Mouse (Mus musculus) liver, postnatal 0 days (tissue): Measurements from ENCODE around the gene Atf4. TPM values are rescaled to one million over a fixed set of nuclear protein-coding genes. Genes with fewer than 3 reads are reported as not detected.

Experiments used
- ATAC-seq: fragments of 200-750 bp; cut with Nextera tagmentation; 2 replicates; pipeline ENCODE4 v1.8.0; 2017; ENCODE audit warnings: mild to moderate bottlenecking, moderate library complexity
- DNase-seq: peaks from one replicate; pipeline ENCODE4 v3.0.0-alpha.2; 2016
- H3K27ac ChIP-seq: fragments of 300-500 bp; sonication (generic); 2 replicates; pipeline ENCODE4 v1.5.1; 2014; ENCODE audit warnings: antibody characterized with exemption, moderate library complexity, mild to moderate bottlenecking, low read depth
- H3K27me3 ChIP-seq: fragments of 300-500 bp; sonication (generic); 2 replicates; pipeline ENCODE4 v1.6.1; 2014; ENCODE audit warnings: low read length, control low read depth, mixed read lengths; ENCODE audit not compliant: insufficient read depth
- H3K36me3 ChIP-seq: fragments of 300-500 bp; sonication (generic); replicated peaks from 2 replicates; pipeline ENCODE4 v1.6.1; 2014; ENCODE audit warnings: mild to moderate bottlenecking, control low read depth, low read length, moderate library complexity, mixed read lengths; ENCODE audit not compliant: insufficient read depth
- H3K4me1 ChIP-seq: fragments of 300-500 bp; sonication (generic); 2 replicates; pipeline ENCODE4 v1.6.1; 2014; ENCODE audit warnings: antibody characterized with exemption, mild to moderate bottlenecking, control low read depth; ENCODE audit not compliant: insufficient read depth
- H3K4me2 ChIP-seq: fragments of 300-500 bp; sonication (generic); 2 replicates; pipeline ENCODE4 v1.6.1; 2014; ENCODE audit warnings: low read depth, mild to moderate bottlenecking, low read length, moderate library complexity, mixed read lengths
- H3K4me3 ChIP-seq: fragments of 300-500 bp; sonication (generic); 2 replicates; pipeline ENCODE4 v1.5.1; 2014; ENCODE audit warnings: low read depth, low read length
- H3K9ac ChIP-seq: fragments of 300-500 bp; sonication (generic); replicated peaks from 2 replicates; pipeline ENCODE4 v1.6.1; 2014; ENCODE audit warnings: mild to moderate bottlenecking, moderate library complexity
- H3K9me3 ChIP-seq: fragments of 300-500 bp; sonication (generic); 2 replicates; pipeline ENCODE4 v1.6.1; 2016; ENCODE audit warnings: mild to moderate bottlenecking, control low read depth, low read length, mixed read lengths
- CTCF ChIP-seq: sonication (generic); IDR thresholded peaks from 2 replicates; pipeline ENCODE4 v1.5.1; 2016; ENCODE audit warnings: antibody characterized with exemption, low read depth
- EP300 ChIP-seq: IDR thresholded peaks from 2 replicates; pipeline ENCODE4 v1.6.1; 2016; ENCODE audit warnings: antibody characterized with exemption, low read depth, mild to moderate bottlenecking
- WGBS: fragments of 180-500 bp; shearing (Covaris S2); extraction: QIAGEN DNeasy Blood & Tissue Kit; methylation state at CpG from one replicate; pipeline ENCODE4 v1.1.7; 2014; ENCODE audit not compliant: insufficient replicate concordance; 5-methylcytosine and 5-hydroxymethylcytosine counted together
- polyA plus RNA-seq: library from polyadenylated mRNA; unstranded; fragments of >200 nt; fragmentation: Nextera tagmentation; extraction: Ambion mirVana; gene quantifications from 2 replicates; pipeline ENCODE4 v1.2.1, GENCODE M21; 2015

Atf4 gene
- polyA plus RNA-seq, 1 experiment from 2014 or later, result 64.3 TPM

DNA sequence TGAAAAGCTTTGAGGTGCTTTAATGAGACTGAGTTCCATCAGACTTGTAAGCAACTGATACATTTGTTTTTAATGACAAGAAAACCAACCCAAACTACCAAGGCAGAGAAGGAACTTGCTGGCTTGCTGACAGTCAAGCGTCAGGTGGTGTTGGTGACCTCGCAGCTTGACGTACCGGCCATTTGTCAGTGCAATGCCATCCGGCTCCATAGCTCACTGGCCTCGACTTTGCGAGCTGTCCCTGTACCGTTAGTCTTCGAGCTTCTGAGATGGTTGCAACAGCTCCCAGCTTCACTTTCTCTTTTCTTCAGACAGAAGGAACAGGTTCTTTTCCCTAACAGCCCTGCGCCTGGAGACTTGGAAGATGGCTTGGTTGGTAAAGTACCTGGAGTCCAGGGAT is 37.5 kb upstream of the Atf4 start:
- H3K36me3 ChIP-seq, result no peaks in the 10 kb centered on the region
- no peak overlapping the region for H3K27ac ChIP-seq
- WGBS, result 81% methylated on average over 10 of the region's 10 CpGs
- DNase-seq (no peak), ATAC-seq (no peak)
- no peak overlapping the region for H3K4me3 ChIP-seq
- no peaks in the 10 kb centered on the region for H3K9me3 ChIP-seq
- no peak overlapping the region for H3K9ac ChIP-seq
- H3K4me2 ChIP-seq, result no peak overlapping the region
- no peaks in the 10 kb centered on the region for H3K27me3 ChIP-seq
- H3K4me1 ChIP-seq, result peaks cover 11% of the 10 kb centered on the region
- TF ChIP-seq CTCF (no peak), EP300 (no peak)

DNA sequence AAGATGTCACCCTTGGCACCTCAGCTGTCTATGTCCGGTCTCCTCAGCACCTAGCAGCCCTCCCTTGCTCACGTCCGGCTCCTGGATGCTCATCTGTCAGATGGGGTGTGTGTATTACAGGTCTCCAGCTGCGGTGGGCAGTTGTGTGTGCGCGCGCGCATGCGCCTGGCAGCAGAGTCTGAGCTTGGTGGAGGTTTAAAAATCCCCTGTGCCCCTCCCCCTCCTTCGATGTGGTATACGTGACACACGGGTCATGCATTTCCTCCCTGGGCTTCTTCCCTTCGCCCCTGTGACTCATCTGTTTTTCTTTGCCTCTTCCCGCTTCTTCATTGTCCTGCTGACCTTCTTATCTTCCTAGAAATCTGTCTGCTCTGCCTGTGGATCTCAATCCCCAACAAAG is 35.8 kb upstream of the Atf4 start:
- peak; percentile 48 for DNase-seq
- no peak for TF ChIP-seq EP300
- no peak for TF ChIP-seq CTCF
- 17% methylated on average over 14 of the region's 14 CpGs for WGBS

DNA sequence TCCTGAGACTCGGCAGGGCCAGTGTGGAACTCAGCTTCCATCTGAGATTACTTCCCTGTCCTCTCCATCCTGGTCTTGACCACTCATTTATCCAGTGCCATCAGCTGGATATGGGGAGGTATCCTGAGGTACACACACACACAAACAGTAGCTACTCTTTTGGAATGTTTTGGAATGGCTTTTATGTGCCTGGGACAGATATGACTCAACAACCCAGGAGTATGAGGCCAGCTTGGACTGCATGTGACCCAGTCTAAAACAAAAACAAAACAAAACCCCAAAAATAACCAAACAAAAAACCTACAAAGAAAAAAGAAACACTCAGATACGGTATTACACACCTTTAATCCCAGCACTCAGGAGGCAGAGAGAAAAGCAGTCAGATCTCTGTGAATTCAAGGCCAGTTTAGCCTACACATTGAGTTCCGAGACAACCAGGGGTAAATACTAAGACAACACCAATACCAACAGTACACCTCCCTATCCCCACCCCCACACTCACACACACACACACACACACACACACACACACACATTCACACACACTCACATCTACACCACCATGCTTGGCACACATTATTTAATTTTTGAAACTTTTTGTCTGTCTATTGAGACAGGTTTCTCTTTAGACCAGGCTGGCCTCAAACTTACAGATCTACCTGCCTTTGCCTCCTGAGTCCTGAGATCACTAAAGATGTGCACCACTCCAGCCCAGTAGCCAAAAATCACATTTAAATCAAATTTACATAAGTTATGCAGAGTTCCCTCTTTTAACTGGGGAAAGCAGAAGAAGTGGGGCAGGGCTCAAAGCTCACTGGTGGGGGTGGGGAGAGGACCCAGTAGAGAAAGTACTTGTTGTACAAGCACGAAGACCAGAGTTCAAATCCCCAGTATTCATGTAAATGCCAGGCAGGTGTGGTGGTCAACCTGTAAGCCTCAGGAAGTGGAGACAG is 35.0 kb upstream of the Atf4 start:
- ATAC-seq, result peak; percentile 55; the same call in 1 of the 2 replicates
- Histone ChIP-seq H3K27me3 (no peaks in the 10 kb centered on the region), H3K4me2 (peak overlapping the region; percentile 10), H3K36me3 (no peaks in the 10 kb centered on the region), H3K4me1 (peaks cover 11% of the 10 kb centered on the region), H3K9ac (no peak overlapping the region), H3K4me3 (no peak overlapping the region), H3K9me3 (no peaks in the 10 kb centered on the region), H3K27ac (peak overlapping the region; percentile 57)
- DNase-seq, result no peak
- WGBS, result 56% methylated on average over 4 of the region's 4 CpGs
- no peak for TF ChIP-seq EP300
- TF ChIP-seq CTCF, result no peak

More for the DNA sequence above, 35.8 kb upstream of the Atf4 start:
- Histone ChIP-seq H3K27ac (peak overlapping the region; percentile 57), H3K27me3 (no peaks in the 10 kb centered on the region), H3K36me3 (no peaks in the 10 kb centered on the region), H3K4me1 (peaks cover 11% of the 10 kb centered on the region), H3K4me3 (no peak overlapping the region), H3K9ac (no peak overlapping the region), H3K4me2 (peak overlapping the region; percentile 10), H3K9me3 (no peaks in the 10 kb centered on the region)
- peak; percentile 56; the same call in 1 of the 2 replicates for ATAC-seq

DNA sequence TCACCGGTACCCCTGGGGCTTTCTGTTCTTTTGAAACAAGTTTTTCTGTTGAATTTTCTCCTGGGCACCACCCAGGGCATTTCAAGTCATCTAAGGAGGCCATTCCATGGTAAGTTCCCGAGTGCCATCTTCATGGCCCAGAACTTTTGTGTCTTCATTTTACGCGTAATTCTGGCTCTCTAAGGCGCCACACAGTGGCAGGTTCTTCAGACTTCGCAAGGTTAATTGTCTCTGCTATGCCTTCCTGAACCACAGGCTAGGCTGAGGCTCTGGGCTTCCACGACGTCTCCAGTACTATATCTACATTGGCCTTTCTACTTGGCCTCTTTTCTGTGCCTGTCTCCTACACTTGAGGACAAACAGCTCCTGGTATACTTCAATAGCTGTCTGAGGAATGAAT is 34.0 kb upstream of the Atf4 start:
- TF ChIP-seq EP300 (no peak), CTCF (no peak)
- Histone ChIP-seq H3K4me1 (peaks cover 11% of the 10 kb centered on the region), H3K27me3 (no peaks in the 10 kb centered on the region), H3K4me3 (no peak overlapping the region), H3K9me3 (no peaks in the 10 kb centered on the region), H3K4me2 (no peak overlapping the region), H3K27ac (no peak overlapping the region), H3K9ac (no peak overlapping the region), H3K36me3 (no peaks in the 10 kb centered on the region)
- DNase-seq, result no peak
- WGBS, result 71% methylated on average over 8 of the region's 8 CpGs
- no peak for ATAC-seq

- TF ChIP-seq CTCF (no peak), EP300 (no peak)
- Histone ChIP-seq H3K4me1 (peaks cover 11% of the 10 kb centered on the region), H3K9ac (no peak overlapping the region), H3K4me3 (no peak overlapping the region), H3K27ac (no peak overlapping the region), H3K27me3 (no peaks in the 10 kb centered on the region), H3K4me2 (no peak overlapping the region), H3K9me3 (no peaks in the 10 kb centered on the region), H3K36me3 (no peaks in the 10 kb centered on the region)
- WGBS, result 79% methylated on average over 7 of the region's 7 CpGs
- DNase-seq, result no peak
- ATAC-seq, result no peak
Measured at GRCm38 (mm10) chr15:80223751-80224150, 31.2 kb upstream of the Atf4 start.

- ATAC-seq (peak; percentile 89), DNase-seq (peak; percentile 91)
- WGBS, result 20% methylated on average over 9 of the region's 9 CpGs
- Histone ChIP-seq H3K4me3 (no peak overlapping the region), H3K9me3 (no peaks in the 10 kb centered on the region), H3K4me2 (no peak overlapping the region), H3K4me1 (no peaks in the 10 kb centered on the region; the same call in 1 of the 2 replicates), H3K36me3 (no peaks in the 10 kb centered on the region), H3K27ac (no peak overlapping the region), H3K27me3 (no peaks in the 10 kb centered on the region), H3K9ac (no peak overlapping the region)
- TF ChIP-seq EP300, result no peak
- peak; percentile 99 for TF ChIP-seq CTCF
Measured at GRCm38 (mm10) chr15:80225208-80225607, 29.8 kb upstream of the Atf4 start.
